Mouse (Mus musculus) heart, adult 11 months (tissue): Measurements from ENCODE around the gene Hist2h3c1.
"Not testable (repeated sequence)": the region's sequence is repeated elsewhere in the genome, so short reads cannot be mapped to it uniquely, and the experiment has no call there.

Source experiments
- DNase-seq: peaks from one replicate; pipeline ENCODE4 v3.0.0; 2022

The Hist2h3c1 gene

DNA sequence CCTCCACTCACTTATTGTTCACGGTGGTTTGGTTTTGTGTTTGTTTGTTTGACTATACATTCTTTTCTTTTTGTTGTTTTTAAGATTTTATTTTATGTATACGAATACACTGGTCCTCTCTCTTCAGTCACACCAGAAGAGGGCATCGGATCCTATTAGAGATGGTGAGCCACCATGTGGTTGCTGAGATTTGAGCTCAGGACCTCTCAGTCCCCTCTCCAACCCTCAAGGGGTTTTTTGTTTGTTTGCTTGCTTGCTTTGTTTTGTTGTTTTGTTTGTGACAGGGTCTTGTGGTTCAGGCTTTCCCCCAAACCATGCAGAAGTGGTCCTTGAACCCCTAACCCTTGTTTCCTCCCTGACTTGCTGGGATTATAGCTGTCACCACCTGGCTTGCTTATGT, 15.1 kb downstream of the Hist2h3c1 start:
- DNase-seq = no peak

- peak; percentile 100 for DNase-seq
These were observed 15.9 kb downstream of the Hist2h3c1 start for GRCm38 (mm10) chr3:96262216-96262875.

DNA sequence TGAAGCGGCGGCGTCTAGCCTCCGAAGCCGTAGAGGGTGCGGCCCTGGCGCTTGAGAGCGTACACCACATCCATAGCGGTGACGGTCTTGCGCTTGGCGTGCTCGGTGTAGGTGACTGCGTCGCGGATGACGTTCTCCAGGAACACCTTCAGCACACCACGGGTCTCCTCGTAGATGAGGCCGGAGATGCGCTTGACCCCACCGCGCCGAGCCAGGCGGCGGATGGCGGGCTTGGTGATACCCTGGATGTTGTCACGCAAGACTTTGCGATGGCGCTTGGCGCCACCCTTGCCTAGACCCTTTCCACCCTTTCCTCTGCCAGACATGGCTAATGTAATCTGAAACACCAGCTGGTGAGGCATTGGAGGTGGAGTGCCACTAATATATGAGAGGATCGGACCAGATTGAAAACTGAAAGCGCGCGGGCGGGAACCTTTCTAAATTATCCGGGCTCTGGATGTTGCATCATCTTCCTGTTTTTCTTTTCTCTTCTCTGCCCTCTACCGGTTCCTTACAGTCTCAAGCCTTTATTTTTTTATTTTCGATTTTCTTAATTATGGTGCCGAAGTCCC, 16.6 kb downstream of the Hist2h3c1 start, which contains the start of gene Hist2h4:
TSS of gene Hist2h4 (minus strand) at position 333 of the 572 bp plus-strand sequence.
- DNase-seq = peak; percentile 100

DNA sequence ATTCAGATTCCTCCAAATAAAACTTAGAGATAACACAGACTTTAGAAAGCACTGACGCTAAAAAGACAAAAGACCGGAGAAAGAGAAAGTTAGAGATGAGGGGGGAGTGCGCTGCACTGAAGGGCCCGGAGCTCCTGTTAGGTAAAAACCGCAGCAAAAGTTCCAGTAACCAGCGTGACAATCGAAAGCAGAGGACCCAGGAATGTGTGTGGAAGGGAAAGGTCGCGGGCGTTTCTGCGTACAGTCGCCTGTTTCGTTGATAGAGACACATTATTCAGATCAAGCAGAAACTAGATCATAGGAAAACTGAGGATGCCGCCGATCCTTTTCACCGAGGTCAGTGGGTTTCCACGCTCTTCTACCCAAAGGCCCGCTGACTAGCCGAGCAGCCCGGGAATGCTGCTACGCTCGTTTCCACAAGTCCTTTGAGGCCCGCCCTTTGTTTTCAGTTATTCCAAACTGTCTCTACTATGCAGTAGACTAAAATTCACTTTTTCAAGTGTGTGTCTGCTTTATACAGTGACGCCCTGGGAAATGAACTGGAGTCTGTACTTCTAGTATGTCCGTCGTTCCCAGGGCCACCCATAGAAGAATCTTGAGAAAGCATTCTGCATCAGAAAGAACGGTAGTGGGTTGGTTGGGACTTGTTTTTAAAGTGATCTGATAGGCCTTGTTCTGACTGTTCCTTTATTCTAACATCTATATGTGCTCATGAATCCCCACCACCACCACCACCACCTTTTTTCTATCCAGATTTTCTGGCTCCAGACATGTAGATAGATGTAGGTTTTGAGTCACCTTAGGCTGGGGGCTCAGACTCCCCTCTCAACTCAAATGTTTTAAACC, 17.3 kb downstream of the Hist2h3c1 start:
- DNase-seq = peak; percentile 96

GRCm38 (mm10) chr3:96264404-96264949, 18.0 kb downstream of the Hist2h3c1 start:
- DNase-seq = peak; percentile 93

GRCm38 (mm10) chr3:96266132-96266710, 19.7 kb downstream of the Hist2h3c1 start:
- DNase-seq = no peak

GRCm38 (mm10) chr3:96267541-96267940, 21.1 kb downstream of the Hist2h3c1 start:
- DNase-seq = peak; percentile 87

DNA sequence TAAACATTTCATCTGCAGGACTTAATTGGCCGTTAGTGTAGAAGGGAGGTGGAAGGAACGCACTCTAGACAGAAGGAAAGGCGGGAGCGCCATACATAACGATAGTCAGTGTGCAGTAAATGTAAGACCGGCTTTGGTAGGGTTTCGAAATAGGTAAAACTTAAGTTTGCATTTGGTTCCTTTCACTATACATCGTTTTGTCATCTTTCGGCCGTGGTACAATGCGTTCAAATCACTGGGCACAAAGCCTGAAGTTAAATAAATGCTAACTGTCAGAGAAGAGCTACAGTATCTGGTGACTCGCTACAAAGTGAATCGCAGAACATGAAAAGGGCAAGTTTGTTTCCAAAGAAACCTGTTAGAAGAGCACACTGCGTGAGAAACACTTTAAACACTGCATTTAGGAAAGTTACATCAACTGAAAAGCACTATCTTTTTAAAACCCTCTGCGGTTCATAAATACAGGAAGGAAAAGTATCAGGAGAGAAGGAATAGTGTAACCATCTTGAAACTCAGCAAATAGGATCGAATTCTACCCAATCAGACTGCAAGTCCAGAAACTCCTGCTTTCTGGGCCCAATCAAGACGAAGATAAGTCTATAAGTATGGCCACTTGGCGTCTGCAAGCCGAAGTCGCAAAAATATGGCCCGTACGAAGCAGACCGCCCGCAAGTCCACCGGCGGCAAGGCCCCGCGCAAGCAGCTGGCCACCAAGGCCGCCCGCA, 21.7 kb downstream of the Hist2h3c1 start, which contains the start of gene Hist2h3b:
TSS of gene Hist2h3b (plus strand) at position 604 of the 725 bp plus-strand sequence.
- peak; percentile 99 for DNase-seq

GRCm38 (mm10) chr3:96268776-96269378, 22.4 kb downstream of the Hist2h3c1 start:
- DNase-seq = not testable (repeated sequence)

DNA sequence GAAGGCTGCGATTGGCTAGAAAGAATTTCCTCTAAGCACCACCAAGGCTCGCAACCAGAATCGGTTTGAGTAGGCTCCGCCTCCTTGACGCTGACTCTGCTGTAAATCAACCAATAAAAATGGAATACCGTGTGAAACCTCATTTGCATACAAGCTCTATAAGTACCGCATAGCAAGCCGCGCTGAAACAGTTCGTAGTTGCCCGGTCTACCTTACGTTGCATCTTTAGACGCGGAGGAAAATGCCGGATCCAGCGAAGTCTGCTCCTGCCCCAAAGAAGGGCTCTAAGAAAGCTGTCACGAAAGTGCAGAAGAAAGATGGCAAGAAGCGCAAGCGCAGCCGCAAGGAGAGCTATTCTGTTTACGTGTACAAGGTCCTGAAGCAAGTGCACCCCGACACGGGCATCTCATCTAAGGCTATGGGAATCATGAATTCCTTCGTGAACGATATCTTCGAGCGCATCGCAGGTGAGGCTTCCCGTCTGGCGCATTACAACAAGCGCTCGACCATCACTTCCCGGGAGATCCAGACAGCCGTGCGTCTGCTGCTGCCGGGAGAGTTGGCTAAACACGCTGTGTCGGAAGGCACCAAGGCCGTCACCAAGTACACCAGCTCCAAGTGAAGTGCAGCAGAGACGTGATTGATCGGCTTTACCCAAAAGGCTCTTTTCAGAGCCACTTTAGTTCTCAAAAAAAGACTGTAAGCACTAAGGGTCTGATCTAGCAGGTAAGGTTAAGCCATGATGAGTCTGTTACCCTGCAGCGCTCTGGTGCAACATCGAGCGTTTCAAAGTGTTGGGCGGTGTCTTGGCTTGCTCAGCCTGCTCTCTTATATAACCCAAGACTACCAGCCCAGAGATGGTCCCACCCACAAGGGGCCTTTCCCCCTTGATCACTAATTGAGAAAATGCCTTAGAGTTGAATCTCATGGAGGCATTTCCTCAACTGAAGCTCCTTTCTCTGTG, 23.3 kb downstream of the Hist2h3c1 start, which contains the start of gene Hist2h2bb:
TSS of gene Hist2h2bb (plus strand) at position 242 of the 964 bp plus-strand sequence.
- peak; percentile 100 for DNase-seq

GRCm38 (mm10) chr3:96273591-96274465, 27.3 kb downstream of the Hist2h3c1 start:
- DNase-seq = peak; percentile 91

DNA sequence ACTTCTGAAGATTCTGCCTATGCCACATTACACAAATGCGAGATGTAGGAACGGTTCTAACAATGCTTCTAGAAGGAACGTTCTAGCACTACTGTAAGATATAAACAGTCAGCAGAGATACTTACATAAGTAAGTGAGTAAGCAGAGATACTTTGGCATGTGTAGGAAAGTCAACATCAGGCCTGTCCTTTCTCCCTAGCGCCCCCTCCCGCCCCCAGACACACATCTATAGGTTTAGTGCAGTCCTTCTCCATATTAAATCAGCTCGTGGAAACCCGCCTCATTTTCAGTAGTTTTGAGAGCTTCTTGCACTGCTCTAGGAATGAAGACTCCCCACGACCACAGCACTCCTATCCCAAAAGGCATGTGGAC, 30.9 kb downstream of the Hist2h3c1 start:
- no peak for DNase-seq

DNA sequence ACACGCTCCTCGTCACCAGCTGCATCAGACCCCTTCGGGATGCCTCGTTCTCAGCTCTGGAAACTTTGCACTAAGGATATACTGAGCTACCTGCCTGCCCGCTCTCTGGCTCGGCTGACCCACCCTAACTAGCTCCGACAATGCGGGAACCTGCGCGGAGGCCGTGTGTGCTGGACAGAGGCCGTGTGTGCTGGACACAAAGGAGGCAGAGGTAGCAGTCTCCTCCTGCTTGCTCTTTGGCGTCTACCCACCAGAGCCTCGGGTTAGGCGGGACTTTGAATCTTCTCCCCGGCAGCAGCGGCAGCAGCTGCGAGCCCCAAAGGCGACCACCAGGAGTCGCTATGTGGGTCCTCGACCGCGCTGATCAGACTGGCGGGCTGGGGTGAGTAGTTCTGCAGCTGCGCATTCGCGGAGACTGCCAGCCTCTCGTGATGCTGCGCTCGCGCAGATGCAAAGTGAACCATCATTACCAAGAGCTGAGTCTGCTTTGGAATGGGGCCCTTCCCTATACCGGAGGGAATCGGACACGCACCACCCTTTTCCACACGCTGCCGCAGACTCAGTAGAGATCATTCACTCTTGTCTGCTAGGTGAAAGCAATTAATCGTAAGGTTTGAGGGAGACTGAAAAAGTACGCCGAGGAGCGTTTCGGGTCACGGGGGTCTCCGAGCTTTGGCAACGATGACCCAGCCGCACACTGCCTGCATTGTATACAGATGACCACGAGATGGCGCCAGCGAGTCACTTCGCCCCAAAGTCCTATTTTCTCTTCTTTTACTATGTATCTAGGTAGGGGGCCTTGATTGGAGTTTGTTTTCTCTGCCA, 31.5 kb downstream of the Hist2h3c1 start:
- DNase-seq = peak; percentile 99

GRCm38 (mm10) chr3:96280660-96281059, 34.2 kb downstream of the Hist2h3c1 start:
- no peak for DNase-seq

GRCm38 (mm10) chr3:96284457-96284856, 38.0 kb downstream of the Hist2h3c1 start:
- DNase-seq = no peak

GRCm38 (mm10) chr3:96287334-96287733, 40.8 kb downstream of the Hist2h3c1 start:
- not testable (repeated sequence) for DNase-seq

DNA sequence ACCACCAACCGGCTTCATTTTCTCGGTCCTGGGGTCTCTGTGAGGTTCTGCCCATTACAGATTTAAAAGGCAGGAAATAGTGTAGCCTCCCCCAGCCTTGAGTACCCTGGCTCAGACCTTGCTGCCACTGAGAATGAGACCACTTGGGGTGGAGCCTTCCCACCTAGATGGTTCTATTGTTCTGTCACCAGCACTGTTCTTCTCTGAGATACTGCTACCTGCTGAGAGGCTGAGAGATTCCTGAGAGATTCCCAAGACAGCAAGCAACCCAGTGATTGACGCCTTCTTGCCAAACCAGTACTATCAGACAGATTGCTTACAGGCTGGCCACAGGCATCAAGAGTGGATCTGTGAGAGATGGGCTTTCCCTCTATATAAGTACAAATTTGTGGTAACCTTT, 42.7 kb downstream of the Hist2h3c1 start:
- no peak for DNase-seq

- not testable (repeated sequence) for DNase-seq
These were observed 44.2 kb downstream of the Hist2h3c1 start for GRCm38 (mm10) chr3:96290727-96291126.
